Mouse (Mus musculus): ENCODE data around the gene Atp6v0a2. TPM values are rescaled to one million over a fixed set of nuclear protein-coding genes. Genes with fewer than 3 reads are reported as not detected.

Atp6v0a2 gene
- total and polyA plus RNA-seq, 2 experiments from 2014 or later: 25.9 to 28.3 TPM

- H3K9ac ChIP-seq (replicated peaks; ENCODE audit: low read length): no peak overlapping the region
- no peak for ATAC-seq
- WGBS: 94% methylated on average over 7 of the region's 7 CpGs
- no peak overlapping the region for H3K27ac ChIP-seq
- H3K4me2 ChIP-seq (ENCODE audit: low read depth, low read length): no peak overlapping the region
- H3K27me3 ChIP-seq (ENCODE audit: insufficient read depth, low read length): no peaks in the 10 kb centered on the region
- no peaks in the 10 kb centered on the region for H3K4me1 ChIP-seq (ENCODE audit: insufficient read depth, low read length)
- H3K9me3 ChIP-seq (ENCODE audit: low read length): no peaks in the 10 kb centered on the region
- no peak for TF ChIP-seq CTCF (IDR thresholded peaks at IDR 0.05; ENCODE audit: low read depth)
- H3K4me3 ChIP-seq (ENCODE audit: low read length): no peak overlapping the region
- DNase-seq (ENCODE audit: low spot score): no peak
- H3K36me3 ChIP-seq (ENCODE audit: insufficient read depth, low read length): peaks cover 77% of the 10 kb centered on the region
These were observed 90.0 kb downstream of the Atp6v0a2 start for GRCm38 (mm10) chr5:124718396-124718795.

GRCm38 (mm10) chr5:124723125-124723524, 94.7 kb downstream of the Atp6v0a2 start:
- Histone ChIP-seq H3K4me1 (ENCODE audit: insufficient read depth, low read length) (no peaks in the 10 kb centered on the region), H3K9ac (replicated peaks; ENCODE audit: low read length) (no peak overlapping the region), H3K27me3 (ENCODE audit: insufficient read depth, low read length) (no peaks in the 10 kb centered on the region), H3K27ac (no peak overlapping the region), H3K4me3 (ENCODE audit: low read length) (no peak overlapping the region), H3K36me3 (ENCODE audit: insufficient read depth, low read length) (peaks cover 48% of the 10 kb centered on the region), H3K4me2 (ENCODE audit: low read depth, low read length) (no peak overlapping the region), H3K9me3 (ENCODE audit: low read length) (no peaks in the 10 kb centered on the region)
- 93% methylated on average over 6 of the region's 6 CpGs for WGBS
- DNase-seq (ENCODE audit: low spot score): no peak
- no peak for TF ChIP-seq CTCF (IDR thresholded peaks at IDR 0.05; ENCODE audit: low read depth)
- ATAC-seq: no peak

- TF ChIP-seq CTCF (IDR thresholded peaks at IDR 0.05; ENCODE audit: low read depth): no peak
- Histone ChIP-seq H3K4me3 (ENCODE audit: low read length) (peak within 1 kb of the TSS; percentile 19), H3K4me2 (ENCODE audit: low read depth, low read length) (peak within 1 kb of the TSS; percentile 47), H3K36me3 (ENCODE audit: insufficient read depth, low read length) (peaks cover 30% of the 10 kb centered on the region), H3K27ac (no peak within 1 kb of the TSS), H3K27me3 (ENCODE audit: insufficient read depth, low read length) (no peaks in the 10 kb centered on the region), H3K9me3 (ENCODE audit: low read length) (no peaks in the 10 kb centered on the region), H3K9ac (replicated peaks; ENCODE audit: low read length) (no peak within 1 kb of the TSS), H3K4me1 (ENCODE audit: insufficient read depth, low read length) (no peaks in the 10 kb centered on the region)
- ATAC-seq (peak; percentile 85), DNase-seq (ENCODE audit: low spot score) (peak; percentile 38)
- 7% methylated on average over 29 of the region's 29 CpGs for WGBS
These were observed 96.6 kb downstream of the Atp6v0a2 start, which contains the start of gene Dnah10 for GRCm38 (mm10) chr5:124724997-124725396. Gene Dnah10 (plus strand): TSS chr5:124725085.

GRCm38 (mm10) chr5:124729662-124730206, 101.4 kb downstream of the Atp6v0a2 start:
- Histone ChIP-seq H3K4me2 (ENCODE audit: low read depth, low read length) (peak overlapping the region; percentile 47), H3K9me3 (ENCODE audit: low read length) (no peaks in the 10 kb centered on the region), H3K4me1 (ENCODE audit: insufficient read depth, low read length) (no peaks in the 10 kb centered on the region), H3K4me3 (ENCODE audit: low read length) (peak overlapping the region; percentile 8; the same call in 1 of the 2 replicates), H3K27me3 (ENCODE audit: insufficient read depth, low read length) (no peaks in the 10 kb centered on the region), H3K36me3 (ENCODE audit: insufficient read depth, low read length) (no peaks in the 10 kb centered on the region), H3K9ac (replicated peaks; ENCODE audit: low read length) (no peak overlapping the region), H3K27ac (no peak overlapping the region)
- no peak for DNase-seq (ENCODE audit: low spot score)
- 17% methylated on average over 21 of the region's 21 CpGs for WGBS
- TF ChIP-seq CTCF (IDR thresholded peaks at IDR 0.05; ENCODE audit: low read depth): no peak
- ATAC-seq: no peak

- Histone ChIP-seq H3K36me3 (ENCODE audit: insufficient read depth, low read length) (no peaks in the 10 kb centered on the region), H3K4me2 (ENCODE audit: low read depth, low read length) (no peak overlapping the region), H3K4me1 (ENCODE audit: insufficient read depth, low read length) (no peaks in the 10 kb centered on the region), H3K9me3 (ENCODE audit: low read length) (no peaks in the 10 kb centered on the region), H3K27me3 (ENCODE audit: insufficient read depth, low read length) (no peaks in the 10 kb centered on the region), H3K4me3 (ENCODE audit: low read length) (no peak overlapping the region), H3K9ac (replicated peaks; ENCODE audit: low read length) (no peak overlapping the region), H3K27ac (no peak overlapping the region)
- no peak for DNase-seq (ENCODE audit: low spot score)
- TF ChIP-seq CTCF (IDR thresholded peaks at IDR 0.05; ENCODE audit: low read depth): no peak
- no peak for ATAC-seq
- WGBS: 89% methylated on average over 12 of the region's 12 CpGs
These were observed 105.6 kb downstream of the Atp6v0a2 start for GRCm38 (mm10) chr5:124733961-124734360.

- H3K4me2 ChIP-seq (ENCODE audit: low read depth, low read length): no peak overlapping the region
- H3K27me3 ChIP-seq (ENCODE audit: insufficient read depth, low read length): no peaks in the 10 kb centered on the region
- ATAC-seq (no peak), DNase-seq (ENCODE audit: low spot score) (no peak)
- H3K27ac ChIP-seq: no peak overlapping the region
- no peaks in the 10 kb centered on the region for H3K4me1 ChIP-seq (ENCODE audit: insufficient read depth, low read length)
- TF ChIP-seq CTCF (IDR thresholded peaks at IDR 0.05; ENCODE audit: low read depth): no peak; the same call in 1 of the 2 replicates
- no peak overlapping the region for H3K9ac ChIP-seq (replicated peaks; ENCODE audit: low read length)
- H3K9me3 ChIP-seq (ENCODE audit: low read length): no peaks in the 10 kb centered on the region
- WGBS: 95% methylated on average over 21 of the region's 21 CpGs
- no peaks in the 10 kb centered on the region for H3K36me3 ChIP-seq (ENCODE audit: insufficient read depth, low read length)
- no peak overlapping the region for H3K4me3 ChIP-seq (ENCODE audit: low read length)
These were observed 113.7 kb downstream of the Atp6v0a2 start for GRCm38 (mm10) chr5:124741898-124742599.

GRCm38 (mm10) chr5:124743841-124744240, 115.5 kb downstream of the Atp6v0a2 start:
- no peaks in the 10 kb centered on the region for H3K27me3 ChIP-seq (ENCODE audit: insufficient read depth, low read length)
- TF ChIP-seq CTCF (IDR thresholded peaks at IDR 0.05; ENCODE audit: low read depth): no peak
- ATAC-seq (no peak), DNase-seq (ENCODE audit: low spot score) (no peak)
- no peak overlapping the region for H3K27ac ChIP-seq
- H3K4me1 ChIP-seq (ENCODE audit: insufficient read depth, low read length): no peaks in the 10 kb centered on the region
- no peak overlapping the region for H3K9ac ChIP-seq (replicated peaks; ENCODE audit: low read length)
- 92% methylated on average over 3 of the region's 3 CpGs for WGBS
- H3K36me3 ChIP-seq (ENCODE audit: insufficient read depth, low read length): 0 out of 2 replicates have a peak, but pooled peaks cover 3% of the 10 kb centered on the region
- no peaks in the 10 kb centered on the region for H3K9me3 ChIP-seq (ENCODE audit: low read length)
- no peak overlapping the region for H3K4me2 ChIP-seq (ENCODE audit: low read depth, low read length)
- H3K4me3 ChIP-seq (ENCODE audit: low read length): no peak overlapping the region

All from hindbrain, postnatal 0 days (tissue).